Mouse (Mus musculus) lung, postnatal 4 days (tissue): ENCODE data around the gene Mrps16.
A peak's percentile ranks its signal among the peaks of the same experiment; 100 is the strongest.

Experiments used
- DNase-seq, 2 experiments: peaks; one replicate each; pipeline ENCODE4 v3.0.0; 2021

Gene Mrps16

DNA sequence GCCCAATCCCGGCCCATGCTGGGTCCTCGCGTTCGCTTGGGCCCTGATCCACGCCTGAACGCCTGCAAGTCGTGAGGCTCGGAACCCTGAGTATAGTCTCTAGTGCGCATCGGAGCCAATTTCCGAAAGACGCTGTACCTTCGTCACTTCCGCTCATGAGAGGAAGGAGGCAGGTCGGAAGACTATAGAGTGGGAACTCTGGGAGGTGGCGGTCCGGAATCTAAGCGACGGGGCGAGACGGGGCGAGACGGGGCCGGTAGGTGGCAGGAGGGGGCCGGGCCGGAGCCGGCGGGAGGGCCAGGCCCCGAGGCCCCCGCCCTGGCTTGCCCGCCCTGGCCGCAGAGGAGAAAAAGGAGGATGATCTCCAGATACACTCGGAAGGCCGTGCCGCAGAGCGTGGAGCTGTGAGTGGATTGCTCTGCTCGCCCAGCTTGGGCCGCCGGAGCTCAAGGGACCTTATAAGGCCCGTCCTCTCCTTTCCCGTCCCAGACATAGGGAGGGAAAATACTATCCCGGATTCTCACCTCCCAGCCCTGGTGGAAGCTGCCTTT is 45.4 kb downstream of the Mrps16 start, which contains the start of the genes Ecd and Fam149b:
Gene Ecd (minus strand): TSS at position 131 of the 551 bp plus-strand sequence.
Gene Fam149b (plus strand): TSS at position 172 of the 551 bp plus-strand sequence.
- peak; percentile 93 to 96 for DNase-seq

DNA sequence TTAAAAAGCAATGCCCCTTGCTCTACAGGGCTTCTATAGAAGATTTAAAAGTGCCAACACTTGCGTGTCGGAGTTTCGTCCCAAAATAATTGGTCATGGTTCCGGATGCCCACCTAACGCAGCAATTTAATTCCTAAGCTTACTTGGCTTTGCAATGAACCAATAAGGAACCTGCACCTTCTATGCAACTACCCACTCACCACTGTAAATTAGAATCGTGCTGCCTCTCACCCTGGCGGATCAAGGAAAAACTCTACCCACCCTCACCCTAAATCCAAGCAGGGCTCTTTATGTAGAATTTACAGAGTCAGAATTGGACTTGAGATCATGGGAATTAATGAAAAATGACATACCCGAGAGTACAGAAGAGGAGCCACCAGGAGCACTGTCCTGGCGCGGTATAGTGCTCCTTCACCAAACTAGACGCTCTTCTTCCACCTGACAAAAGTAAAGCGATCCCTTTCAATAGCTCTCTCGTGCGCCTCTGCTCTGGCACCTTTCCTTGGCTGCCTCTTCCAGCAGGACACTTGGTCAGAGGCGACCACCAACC is 45.9 kb downstream of the Mrps16 start:
- DNase-seq: no peak

DNA sequence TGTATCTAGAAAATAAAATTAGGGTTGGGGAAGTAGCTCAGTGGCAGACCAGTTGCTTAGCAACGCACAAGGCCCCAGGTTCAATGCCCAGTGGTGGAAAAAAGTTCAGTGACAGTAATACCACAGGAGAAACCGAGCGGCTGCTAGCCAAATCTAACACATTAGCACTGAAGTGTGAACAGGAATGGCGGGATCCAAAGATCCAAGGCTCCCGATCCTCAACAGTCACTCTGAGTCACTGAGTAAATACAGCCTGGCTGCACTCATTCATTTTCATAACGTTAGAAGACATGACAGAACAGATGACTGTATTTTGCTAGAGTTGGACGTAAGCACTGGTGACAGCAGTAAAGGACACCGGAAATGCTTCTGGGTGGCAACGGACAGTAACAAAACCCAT is 47.5 kb downstream of the Mrps16 start:
- DNase-seq: no peak

GRCm38 (mm10) chr14:20340866-20341265 is 52.6 kb downstream of the Mrps16 start:
- no peak for DNase-seq

- DNase-seq: peak in 1 of 2 experiments; percentile 21
Observed at GRCm38 (mm10) chr14:20340149-20340548, 53.3 kb downstream of the Mrps16 start.

GRCm38 (mm10) chr14:20339415-20339814 is 54.0 kb downstream of the Mrps16 start:
- no peak for DNase-seq
